Mouse (Mus musculus) hematopoietic multipotent progenitor cell, adult 10-12 weeks (in vitro differentiated cells): Measurements from ENCODE around the gene Aaas. TPM values are rescaled to one million over a fixed set of nuclear protein-coding genes. Genes with fewer than 3 reads are reported as not detected.

Source experiments
- polyA plus RNA-seq: library from polyadenylated mRNA; stranded (reverse); fragments of >175 nt; gene quantifications from 2 replicates; pipeline ENCODE4 v1.2.3, GENCODE M21; 2012; ENCODE audit warnings: low replicate concordance

Aaas gene
- 28.1 and 59.8 TPM in 2 replicates for polyA plus RNA-seq

DNA sequence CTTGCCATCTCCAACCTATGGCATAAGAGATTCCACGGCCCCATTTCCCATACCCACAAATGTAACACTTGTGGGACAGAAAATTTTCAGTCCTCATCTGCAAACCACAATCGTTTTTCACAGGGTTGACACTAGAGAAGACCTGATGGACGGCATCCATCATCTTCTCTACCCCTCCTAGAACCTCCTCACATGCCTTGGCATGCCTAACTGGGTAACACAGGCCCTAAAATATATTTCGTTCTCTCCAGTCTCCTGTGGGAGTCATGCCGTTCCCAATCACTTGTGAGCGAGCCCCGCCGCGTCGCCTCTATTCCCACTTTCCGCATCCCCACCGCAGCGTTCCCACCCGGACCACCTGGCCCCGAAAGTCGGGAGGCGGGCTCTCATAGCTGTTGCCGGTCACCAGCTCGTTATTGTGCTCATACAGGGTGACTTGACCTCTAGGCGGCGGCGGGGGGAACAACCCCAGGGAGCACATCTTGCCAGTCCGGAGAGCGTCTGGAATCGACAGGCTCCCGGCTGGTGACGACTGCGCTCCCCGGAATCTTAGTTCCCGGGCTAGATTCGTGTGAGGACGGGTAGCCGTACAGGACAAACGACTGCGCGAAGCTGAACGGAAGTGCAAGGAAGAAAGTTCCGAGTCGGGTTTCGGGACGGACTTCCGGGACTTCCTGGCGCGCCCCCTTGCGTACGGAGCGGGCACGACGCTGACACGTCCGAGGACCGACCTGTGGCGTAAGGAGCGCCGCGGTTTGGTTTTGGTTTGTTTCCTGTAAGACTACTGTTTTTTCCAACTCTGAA is at the start of gene Aaas:
Gene Aaas, minus strand, starts transcription at position 634 of the 804 bp plus-strand sequence.

DNA sequence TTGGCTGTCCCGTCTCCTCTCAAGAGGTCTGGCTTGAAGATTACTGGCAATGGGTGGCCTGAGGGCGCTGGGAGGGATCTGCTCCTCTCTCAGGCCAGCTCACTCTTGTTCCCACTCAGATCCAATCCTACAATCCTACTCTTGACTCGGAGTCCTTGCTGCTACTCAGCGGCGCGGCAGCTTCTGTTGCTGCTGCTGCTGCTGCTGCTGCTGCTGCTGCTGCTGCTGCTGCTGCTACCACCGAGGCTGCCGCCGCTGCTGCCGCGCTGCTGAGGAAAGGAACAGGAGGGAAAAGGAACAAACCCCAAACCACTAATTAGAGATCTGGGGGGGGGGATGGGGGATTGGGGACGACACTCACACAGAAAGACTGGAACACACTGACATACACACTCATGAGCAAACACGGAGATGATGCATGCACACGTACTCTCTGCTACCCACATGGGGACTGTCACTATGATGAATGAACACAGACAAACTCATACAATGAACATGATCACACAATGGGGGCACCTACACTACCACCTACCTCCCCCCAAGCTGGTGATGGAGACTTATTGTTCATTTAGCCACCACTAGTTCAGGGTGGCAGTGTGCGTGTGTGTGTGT is 16.3 kb upstream of the Aaas start, which contains the start of gene Sp7:
Gene Sp7, minus strand, starts transcription at position 450 of the 612 bp plus-strand sequence.

DNA sequence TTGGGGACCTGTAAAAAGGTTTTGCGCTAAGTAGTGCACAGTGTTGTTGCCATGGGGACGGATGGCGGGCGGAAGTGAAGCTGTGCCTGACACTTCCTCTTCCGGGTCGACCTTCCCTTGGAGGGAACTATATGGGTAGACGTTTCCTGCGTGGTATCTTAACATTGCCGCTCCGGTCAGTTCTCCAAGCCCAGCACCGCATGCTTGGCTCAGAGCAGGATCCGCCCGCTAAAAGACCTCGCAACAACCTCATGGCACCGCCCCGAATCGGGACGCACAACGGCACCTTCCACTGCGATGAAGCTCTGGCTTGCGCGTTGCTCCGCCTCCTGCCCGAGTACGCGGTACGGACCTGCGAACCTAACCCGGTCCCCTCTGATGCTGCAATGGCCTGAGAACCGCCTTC is 19.0 kb downstream of the Aaas start, which contains the start of gene Myg1:
Gene Myg1, plus strand, starts transcription at position 100 of the 406 bp plus-strand sequence.

DNA sequence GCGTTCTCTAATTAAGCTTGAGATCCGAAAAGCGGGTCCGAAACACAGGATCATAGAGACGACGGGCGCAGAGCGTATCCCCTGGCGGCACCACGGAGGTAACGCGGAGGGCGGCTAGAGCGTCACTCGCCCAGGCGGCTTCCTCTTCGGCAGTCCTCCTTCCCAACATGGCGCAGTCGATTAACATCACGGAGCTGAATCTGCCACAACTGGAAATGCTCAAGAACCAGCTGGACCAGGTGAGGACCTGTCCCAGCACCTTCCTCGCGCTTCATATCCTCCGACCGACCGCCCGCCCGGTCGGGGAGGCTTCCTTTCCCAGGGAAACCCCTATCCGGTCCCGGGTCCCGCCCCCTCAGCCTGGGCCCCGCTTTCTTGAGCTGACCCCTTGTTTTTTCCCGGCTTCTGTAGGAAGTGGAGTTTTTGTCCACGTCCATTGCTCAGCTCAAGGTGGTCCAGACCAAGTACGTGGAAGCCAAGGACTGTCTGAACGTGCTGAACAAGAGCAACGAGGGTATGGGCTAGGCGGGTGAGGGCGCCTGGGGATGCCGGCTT is 24.5 kb downstream of the Aaas start, which contains the start of gene Pfdn5:
Gene Pfdn5, plus strand, starts transcription at position 95 of the 555 bp plus-strand sequence.

DNA sequence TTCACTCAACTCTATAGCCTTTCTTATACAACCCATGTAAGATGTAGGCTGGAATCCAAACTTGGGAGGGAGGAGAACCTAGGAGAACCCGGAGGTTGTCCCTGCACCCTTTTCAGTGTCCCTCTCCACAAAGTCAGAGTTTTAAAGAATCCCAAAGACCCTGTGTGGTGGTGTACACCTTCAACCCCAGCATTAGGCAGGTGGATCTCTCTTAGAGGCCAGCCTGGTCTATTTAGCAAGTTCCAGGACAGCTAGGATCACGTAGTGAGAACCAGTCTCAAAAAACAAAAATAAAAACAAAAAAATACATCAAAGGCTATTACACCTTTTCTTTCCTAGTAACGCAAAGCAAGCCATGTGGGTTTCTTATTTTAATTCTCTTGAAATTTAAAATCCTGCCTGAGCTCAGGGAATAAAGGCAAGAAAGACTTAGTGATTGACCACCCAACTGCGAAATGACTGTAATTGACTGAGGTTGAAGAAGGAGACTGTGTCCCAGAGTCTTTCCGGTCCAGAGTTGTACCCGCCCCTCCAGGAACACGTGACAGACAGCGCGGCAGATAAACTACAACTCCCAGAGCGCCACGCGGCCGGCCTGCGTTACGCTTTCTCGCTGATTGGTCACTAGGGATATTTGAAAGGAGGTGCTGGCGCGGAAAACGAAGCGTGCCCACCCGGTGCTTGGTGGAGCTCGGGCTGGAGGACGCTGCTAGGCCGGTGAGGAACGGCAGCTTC is 54.8 kb downstream of the Aaas start, which contains the start of gene Espl1:
Gene Espl1, plus strand, starts transcription at position 634 of the 735 bp plus-strand sequence.

Other genes with a start within 250 kb of the Aaas start
- gene Spryd3, start 214.5 kb downstream of the Aaas start, polyA plus RNA-seq, result 11.8 and 25.2 TPM in 2 replicates
- 1.1 and 3.3 TPM in 2 replicates for gene Igfbp6, start 206.4 kb downstream of the Aaas start, polyA plus RNA-seq
- gene Soat2, start 200.2 kb downstream of the Aaas start, polyA plus RNA-seq, result 1.0 and 2.3 TPM in 2 replicates
- gene Zfp740, start 147.5 kb downstream of the Aaas start, polyA plus RNA-seq, result 23.6 and 23.9 TPM in 2 replicates
- gene Csad, start 146.0 kb downstream of the Aaas start, polyA plus RNA-seq, result 26.3 and 33.6 TPM in 2 replicates
- gene Itgb7, start 118.8 kb downstream of the Aaas start, polyA plus RNA-seq, result 423 and 1,128 TPM in 2 replicates
- 54.7 and 138 TPM in 2 replicates for gene Rarg, start 93.3 kb downstream of the Aaas start, polyA plus RNA-seq
- 0.07 TPM in 1 of 2 replicates, not detected in the other for gene Gm9918, start 80.2 kb downstream of the Aaas start, polyA plus RNA-seq
- 64.6 and 64.7 TPM in 2 replicates for gene Mfsd5, start 71.3 kb downstream of the Aaas start, polyA plus RNA-seq
- gene Espl1, start 54.5 kb downstream of the Aaas start, polyA plus RNA-seq, result 2.9 and 6.9 TPM in 2 replicates
- gene Pfdn5, start 24.7 kb downstream of the Aaas start, polyA plus RNA-seq, result 15.0 and 71.0 TPM in 2 replicates
- 20.9 and 82.7 TPM in 2 replicates for gene Myg1, start 19.1 kb downstream of the Aaas start, polyA plus RNA-seq
- not detected in 2 replicates for gene Sp7, start 16.4 kb upstream of the Aaas start, polyA plus RNA-seq
- 11.4 and 48.9 TPM in 2 replicates for gene Sp1, start 55.4 kb upstream of the Aaas start, polyA plus RNA-seq
- gene Amhr2, start 94.6 kb upstream of the Aaas start, polyA plus RNA-seq, result 0.81 and 1.1 TPM in 2 replicates
- 110 and 542 TPM in 2 replicates for gene Prr13, start 108.3 kb upstream of the Aaas start, polyA plus RNA-seq
- gene Pcbp2, start 119.8 kb upstream of the Aaas start, polyA plus RNA-seq, result 125 and 498 TPM in 2 replicates
- not detected in 2 replicates for gene Gm10337, start 153.0 kb upstream of the Aaas start, polyA plus RNA-seq
- gene Map3k12, start 166.3 kb upstream of the Aaas start, polyA plus RNA-seq, result 1.7 and 3.3 TPM in 2 replicates
- 54.5 and 62.8 TPM in 2 replicates for gene Tarbp2, start 167.4 kb upstream of the Aaas start, polyA plus RNA-seq
- gene Npff, start 174.2 kb upstream of the Aaas start, polyA plus RNA-seq, result 3.1 and 5.3 TPM in 2 replicates